Comparison of ENCODE assay signal across 9 mouse cellular contexts in genomic region chr3:102135389-102136113, GRCm38 (mm10). TPM values are rescaled to one million over a fixed set of nuclear protein-coding genes. Genes with fewer than 3 reads are reported as not detected.
DNase-seq lines count a peak whose midpoint lies in the region; ATAC-seq and TF ChIP-seq lines count a peak whose summit lies in the region.
"Had no signal": no experiment of that assay in that cellular context is flagged by ENCODE, and none has a peak within 500 bp of the region (broad histone marks: within the 10 kb centered on the region; RNA-seq: fewer than 3 reads in every experiment).

No protein-coding gene starts in this region.

- peak overlapping the region; percentile 29; the same call in 1 of the 2 replicates for H3K27ac ChIP-seq in heart, embryonic 15.5 days
- H3K27ac ChIP-seq in intestine, postnatal 0 days (ENCODE audit: low read depth, low read length): no peak overlapping the region

- ATAC-seq in heart, embryonic 15.5 days (replicated peaks; ENCODE audit: insufficient number of reproducible peaks, insufficient read depth, low FRiP score, low read depth): 0 out of 2 replicates have a peak, but pooled peaks have one; percentile 28
- peak; percentile 61 for ATAC-seq in intestine, postnatal 0 days

- 28% methylated on average over 10 of the region's 10 CpGs for WGBS in heart, embryonic 15.5 days
- WGBS in intestine, postnatal 0 days: 17% methylated on average over 10 of the region's 10 CpGs

- H3K36me3 ChIP-seq in heart, embryonic 15.5 days: peaks cover 11% of the 10 kb centered on the region; the same call in 1 of the 2 replicates
- H3K36me3 ChIP-seq in intestine, postnatal 0 days (ENCODE audit: control insufficient read depth, insufficient read depth): no peaks in the 10 kb centered on the region; the same call in 1 of the 2 replicates

- H3K4me1 ChIP-seq in heart, embryonic 15.5 days (replicated peaks): peaks cover 9% of the 10 kb centered on the region
- no peaks in the 10 kb centered on the region for H3K4me1 ChIP-seq in intestine, postnatal 0 days (replicated peaks; ENCODE audit: control insufficient read depth, insufficient read depth, low read length)

- H3K4me2 ChIP-seq in heart, embryonic 15.5 days: no peak overlapping the region
- no peak overlapping the region for H3K4me2 ChIP-seq in intestine, postnatal 0 days (replicated peaks; ENCODE audit: low read depth)

- H3K9me3 ChIP-seq in heart, embryonic 15.5 days (replicated peaks): no peaks in the 10 kb centered on the region
- H3K9me3 ChIP-seq in intestine, postnatal 0 days (ENCODE audit: control insufficient read depth): no peaks in the 10 kb centered on the region

- no peak for DNase-seq in heart, adult 9 months (ENCODE audit: low spot score in 2 of 2)
- DNase-seq in adipocyte (ENCODE audit: low spot score): peak; percentile 41
- peak; percentile 50 for DNase-seq in lung, postnatal 10 days
- DNase-seq in layer of hippocampus, adult 9-10 months (ENCODE audit: low spot score): no peak
- no peak for DNase-seq in cerebellum, adult 11 months
- DNase-seq in natural killer cell, adult 2 months (ENCODE audit: low spot score in 2 of 2): no peak
- DNase-seq: right cerebral cortex, postnatal 14 days had no signal

- H3K4me3 ChIP-seq in heart, embryonic 15.5 days: no peak overlapping the region
- no peak overlapping the region for H3K4me3 ChIP-seq in intestine, postnatal 0 days (ENCODE audit: low read depth, low read length)

- no peak for TF ChIP-seq CTCF in intestine, postnatal 0 days (IDR thresholded peaks at IDR 0.05; ENCODE audit: low read depth)

- H3K9ac ChIP-seq in heart, embryonic 15.5 days: no peak overlapping the region
- H3K9ac ChIP-seq in intestine, postnatal 0 days (ENCODE audit: low read depth, low read length): no peak overlapping the region

- H3K27me3 ChIP-seq in heart, embryonic 15.5 days: no peaks in the 10 kb centered on the region
- no peaks in the 10 kb centered on the region for H3K27me3 ChIP-seq in intestine, postnatal 0 days (replicated peaks; ENCODE audit: control insufficient read depth, insufficient read depth, low read length)

RNA-seq across cellular contexts. Expression of gene Casq2, which starts 49.3 kb away (rescaled TPM):
- polyA plus RNA-seq in heart, embryonic 15.5 days (2015; fragmentation: Nextera tagmentation; extraction: Ambion mirVana): 489 and 565 TPM in 2 replicates
- polyA plus RNA-seq in intestine, postnatal 0 days (2015; fragmentation: Nextera tagmentation; extraction: Ambion mirVana): 5.7 and 5.9 TPM in 2 replicates

Comparison
In these comparisons a context has a peak if more than half of its experiments do, and no peak if none do; other contexts are left out.
1. DNase-seq: peak in adipocyte (single experiment) and lung, postnatal 10 days (single experiment); none in heart, adult 9 months (0 of 2), layer of hippocampus, adult 9-10 months (single experiment), cerebellum, adult 11 months (single experiment) and natural killer cell, adult 2 months (0 of 2).
2. RNA of gene Casq2, which starts 49.3 kb away (polyA plus RNA-seq): 489 to 565 TPM in heart, embryonic 15.5 days; 5.7 to 5.9 TPM in intestine, postnatal 0 days; every median in the first group is over 10 times any median in the second.